Comparison of ENCODE assay signal across 9 mouse cellular contexts in genomic region chr19:3930262-3931057, GRCm38 (mm10). TPM values are rescaled to one million over a fixed set of nuclear protein-coding genes. Genes with fewer than 3 reads are reported as not detected.
DNase-seq lines count a peak whose midpoint lies in the region; ATAC-seq and TF ChIP-seq lines count a peak whose summit lies in the region.
"Had no signal": no experiment of that assay in that cellular context is flagged by ENCODE, and none has a peak within 500 bp of the region (broad histone marks: within the 10 kb centered on the region; RNA-seq: fewer than 3 reads in every experiment).

No protein-coding gene starts in this region.

- H3K9me3 ChIP-seq in ES-Bruce4 (replicated peaks; ENCODE audit: control insufficient read depth, insufficient read depth, low read length, poor library complexity, severe bottlenecking) = no peaks in the 10 kb centered on the region
- H3K9me3 ChIP-seq in liver, postnatal 0 days (ENCODE audit: low read length) = no peaks in the 10 kb centered on the region

- H3K27me3 ChIP-seq in kidney, adult 2 months (replicated peaks; ENCODE audit: control insufficient read depth, insufficient read depth, low read length) = no peaks in the 10 kb centered on the region
- H3K27me3 ChIP-seq in ES-Bruce4 (ENCODE audit: control insufficient read depth, insufficient read depth, low read length, poor library complexity, severe bottlenecking) = no peaks in the 10 kb centered on the region
- H3K27me3 ChIP-seq in liver, postnatal 0 days (ENCODE audit: insufficient read depth, low read length) = no peaks in the 10 kb centered on the region

- DNase-seq in kidney, adult 2 months = no peak
- DNase-seq in kidney, postnatal 14 days = no peak
- DNase-seq in brain, embryonic 14.5 days (ENCODE audit: low read depth) = peak; percentile 42
- no peak for DNase-seq in liver, postnatal 0 days
- DNase-seq in layer of hippocampus, postnatal 25 days (ENCODE audit: extremely low spot score in 1 of 2, low spot score in 1 of 2) = no peak
- no peak for DNase-seq in gastrocnemius, postnatal 25 days
- no peak for DNase-seq in left cerebral cortex, postnatal 14 days (ENCODE audit: low spot score in 2 of 2)

- no peak for TF ChIP-seq EP300 in ES-Bruce4 (IDR thresholded peaks at IDR 0.05; ENCODE audit: insufficient read depth, low read depth, low read length)
- no peak for TF ChIP-seq EP300 in liver, postnatal 0 days (IDR thresholded peaks at IDR 0.05; ENCODE audit: low read depth)

- intact Hi-C loops in left cerebral cortex, postnatal 14 days (cut with DNase I) = no loop called here

- TF ChIP-seq CTCF in kidney, adult 2 months (conservative IDR thresholded peaks at IDR 0.05; ENCODE audit: insufficient read depth, insufficient read length, low read depth, low read length) = no peak
- no peak for TF ChIP-seq CTCF in ES-Bruce4 (IDR thresholded peaks at IDR 0.05; ENCODE audit: low read depth, low read length)
- no peak for TF ChIP-seq CTCF in brain, embryonic 14.5 days (IDR thresholded peaks at IDR 0.05; ENCODE audit: borderline replicate concordance, extremely low read depth, insufficient read depth, insufficient read length)
- no peak for TF ChIP-seq CTCF in liver, postnatal 0 days (IDR thresholded peaks at IDR 0.05; ENCODE audit: low read depth)

- H3K27ac ChIP-seq in kidney, adult 2 months (ENCODE audit: insufficient read depth, low read depth, low read length) = peak overlapping the region; percentile 19
- no peak overlapping the region for H3K27ac ChIP-seq in ES-Bruce4 (ENCODE audit: insufficient read depth, low read length)
- peak overlapping the region; percentile 67 for H3K27ac ChIP-seq in liver, postnatal 0 days (ENCODE audit: low read depth)

- TF ChIP-seq POLR2A in kidney, adult 2 months (IDR thresholded peaks at IDR 0.05; ENCODE audit: low read depth, low read length) = no peak
- no peak for TF ChIP-seq POLR2A in ES-Bruce4 (IDR thresholded peaks at IDR 0.05; ENCODE audit: insufficient read depth, low read length)
- no peak for TF ChIP-seq POLR2A in brain, embryonic 14.5 days (IDR thresholded peaks at IDR 0.05; ENCODE audit: borderline replicate concordance, extremely low read depth, insufficient read depth, insufficient read length, poor library complexity, severe bottlenecking)

- no peak overlapping the region for H3K4me3 ChIP-seq in kidney, adult 2 months (ENCODE audit: insufficient read depth, low read depth, low read length)
- peak overlapping the region; percentile 29 for H3K4me3 ChIP-seq in ES-Bruce4 (ENCODE audit: low read depth, low read length)
- H3K4me3 ChIP-seq in liver, postnatal 0 days (ENCODE audit: low read depth, low read length) = no peak overlapping the region

- no peak overlapping the region for H3K4me2 ChIP-seq in liver, postnatal 0 days (ENCODE audit: low read depth, low read length)

- H3K9ac ChIP-seq in ES-Bruce4 (ENCODE audit: low read depth, poor library complexity, severe bottlenecking) = peak overlapping the region; percentile 20; the same call in 1 of the 2 replicates
- H3K9ac ChIP-seq in liver, postnatal 0 days (replicated peaks) = peak overlapping the region; percentile 47; the same call in 1 of the 2 replicates

- H3K36me3 ChIP-seq in kidney, adult 2 months (ENCODE audit: control insufficient read depth, insufficient read depth, low read length) = no peaks in the 10 kb centered on the region
- no peaks in the 10 kb centered on the region for H3K36me3 ChIP-seq in ES-Bruce4 (ENCODE audit: control insufficient read depth, insufficient read depth, low read length, poor library complexity, severe bottlenecking)
- no peaks in the 10 kb centered on the region for H3K36me3 ChIP-seq in liver, postnatal 0 days (replicated peaks; ENCODE audit: insufficient read depth, low read length)

- 70% methylated on average over 21 of the region's 21 CpGs for WGBS in kidney, adult 2 months
- WGBS in liver, postnatal 0 days (ENCODE audit: insufficient replicate concordance) = 77% methylated on average over 21 of the region's 21 CpGs

- peaks cover 9% of the 10 kb centered on the region; the same call in 1 of the 2 replicates for H3K4me1 ChIP-seq in kidney, adult 2 months (ENCODE audit: control insufficient read depth, insufficient read depth, low read length)
- H3K4me1 ChIP-seq in ES-Bruce4 (ENCODE audit: control insufficient read depth, insufficient read depth, low read length) = no peaks in the 10 kb centered on the region
- peaks cover 28% of the 10 kb centered on the region for H3K4me1 ChIP-seq in liver, postnatal 0 days (ENCODE audit: insufficient read depth)

- no peak for ATAC-seq in liver, postnatal 0 days

RNA-seq across cellular contexts. Expression of gene Aldh3b1, which starts 0.9 kb away (rescaled TPM):
- 17.4 and 19.4 TPM in 2 replicates for polyA plus RNA-seq in kidney, adult 2 months (2012; rRNA removed)
- polyA plus RNA-seq in ES-Bruce4 (2011; ENCODE audit: insufficient read depth, insufficient read length, low read depth, missing spikeins) = 0.66 and 0.96 TPM in 2 replicates
- 1.2 and 1.8 TPM in 2 replicates for polyA plus RNA-seq in brain, embryonic 14.5 days (2012; rRNA removed)
- 9.5 TPM in 2 replicates for polyA plus RNA-seq in liver, postnatal 0 days (2015; fragmentation: Nextera tagmentation; extraction: Ambion mirVana)
- total RNA-seq in layer of hippocampus, postnatal 25 days (2021) = 1 to 10 TPM; 3.5 to 4.4 TPM
- 1 to 10 TPM; 1.4 to 1.7 TPM for total RNA-seq in gastrocnemius, postnatal 25 days (2021)
- total RNA-seq in left cerebral cortex, postnatal 14 days (2021) = 1 to 10 TPM; 1.8 to 2.0 TPM

RNA-seq across cellular contexts. Expression of gene Unc93b1, which starts 4.5 kb away (rescaled TPM):
- polyA plus RNA-seq in kidney, adult 2 months (2012; rRNA removed) = 52.3 and 55.7 TPM in 2 replicates
- 12.1 and 13.5 TPM in 2 replicates for polyA plus RNA-seq in ES-Bruce4 (2011; ENCODE audit: insufficient read depth, insufficient read length, low read depth, missing spikeins)
- polyA plus RNA-seq in brain, embryonic 14.5 days (2012; rRNA removed) = 12.3 and 13.4 TPM in 2 replicates
- polyA plus RNA-seq in liver, postnatal 0 days (2015; fragmentation: Nextera tagmentation; extraction: Ambion mirVana) = 42.6 and 48.1 TPM in 2 replicates
- total RNA-seq in layer of hippocampus, postnatal 25 days (2021) = 10 to 100 TPM; 16.7 to 20.6 TPM
- total RNA-seq in gastrocnemius, postnatal 25 days (2021) = 10 to 100 TPM in 1 of 2 experiments, 1 to 10 TPM in 1; 8.4 to 10.2 TPM
- total RNA-seq in left cerebral cortex, postnatal 14 days (2021) = 10 to 100 TPM; 16.0 to 18.4 TPM

RNA-seq across cellular contexts. Expression of gene Ndufs8, which starts 17.9 kb away (rescaled TPM):
- polyA plus RNA-seq in kidney, adult 2 months (2012; rRNA removed) = 678 and 742 TPM in 2 replicates
- polyA plus RNA-seq in ES-Bruce4 (2011; ENCODE audit: insufficient read depth, insufficient read length, low read depth, missing spikeins) = 91.7 and 112 TPM in 2 replicates
- 184 and 218 TPM in 2 replicates for polyA plus RNA-seq in brain, embryonic 14.5 days (2012; rRNA removed)
- 165 and 167 TPM in 2 replicates for polyA plus RNA-seq in liver, postnatal 0 days (2015; fragmentation: Nextera tagmentation; extraction: Ambion mirVana)
- 100 to 1,000 TPM; 134 to 151 TPM for total RNA-seq in layer of hippocampus, postnatal 25 days (2021)
- total RNA-seq in gastrocnemius, postnatal 25 days (2021) = 100 to 1,000 TPM; 260 to 277 TPM
- total RNA-seq in left cerebral cortex, postnatal 14 days (2021) = 100 to 1,000 TPM; 134 to 149 TPM

RNA-seq across cellular contexts. Expression of gene Tcirg1, which starts 23.5 kb away (rescaled TPM):
- 69.2 and 71.2 TPM in 2 replicates for polyA plus RNA-seq in kidney, adult 2 months (2012; rRNA removed)
- polyA plus RNA-seq in ES-Bruce4 (2011; ENCODE audit: insufficient read depth, insufficient read length, low read depth, missing spikeins) = 25.2 and 30.0 TPM in 2 replicates
- polyA plus RNA-seq in brain, embryonic 14.5 days (2012; rRNA removed) = 31.4 and 45.2 TPM in 2 replicates
- 28.1 and 29.7 TPM in 2 replicates for polyA plus RNA-seq in liver, postnatal 0 days (2015; fragmentation: Nextera tagmentation; extraction: Ambion mirVana)
- total RNA-seq in layer of hippocampus, postnatal 25 days (2021) = 10 to 100 TPM; 17.3 to 21.5 TPM
- 1 to 10 TPM; 5.2 to 7.0 TPM for total RNA-seq in gastrocnemius, postnatal 25 days (2021)
- total RNA-seq in left cerebral cortex, postnatal 14 days (2021) = 10 to 100 TPM; 14.4 to 16.1 TPM

RNA-seq across cellular contexts. Expression of gene Aldh3b3, which starts 28.0 kb away (rescaled TPM):
- polyA plus RNA-seq in kidney, adult 2 months (2012; rRNA removed) = 4.7 and 9.2 TPM in 2 replicates
- polyA plus RNA-seq in ES-Bruce4 (2011; ENCODE audit: insufficient read depth, insufficient read length, low read depth, missing spikeins) = not detected in 2 replicates
- polyA plus RNA-seq in brain, embryonic 14.5 days (2012; rRNA removed) = 0.01 and 0.05 TPM in 2 replicates
- 0.04 and 0.13 TPM in 2 replicates for polyA plus RNA-seq in liver, postnatal 0 days (2015; fragmentation: Nextera tagmentation; extraction: Ambion mirVana)
- total RNA-seq in layer of hippocampus, postnatal 25 days (2021) = not detected
- total RNA-seq in gastrocnemius, postnatal 25 days (2021) = not detected
- under 1 TPM in 1 of 2 experiments, not detected in 1; 0.13 TPM for total RNA-seq in left cerebral cortex, postnatal 14 days (2021)
- polyA plus RNA-seq: neural tube, embryonic 11.5 days had no signal
